Mouse (Mus musculus) midbrain, embryonic 11.5 days (tissue): ENCODE measurements at regions not wholly inside any gene's neighbourhood (a gene's known extent, or its start where the extent isn't known, plus 50 kb on each side); places are given as distances from the start of the nearest gene placed in this dataset.

Experiments
- ATAC-seq: fragments of 200-750 bp; cut with Nextera tagmentation; 2 replicates; pipeline ENCODE4 v1.8.0; 2017; ENCODE audit warnings: moderate TSS enrichment, moderate library complexity; ENCODE audit not compliant: low FRiP score
- DNase-seq: peaks from one replicate; pipeline ENCODE4 v3.0.0; 2015; ENCODE audit warnings: low spot score; ENCODE audit errors: missing footprints
- H3K27ac ChIP-seq: fragments of 300-500 bp; sonication (generic); 2 replicates; pipeline ENCODE4 v1.5.1; 2014; ENCODE audit warnings: low read depth, low read length
- H3K27me3 ChIP-seq: fragments of 300-500 bp; sonication (generic); 2 replicates; pipeline ENCODE4 v1.6.1; 2014; ENCODE audit warnings: mild to moderate bottlenecking, low read length, moderate library complexity, mixed read lengths; ENCODE audit not compliant: control insufficient read depth, insufficient read depth
- H3K36me3 ChIP-seq: fragments of 300-500 bp; sonication (generic); 2 replicates; pipeline ENCODE4 v1.6.1; 2014; ENCODE audit warnings: mild to moderate bottlenecking, low read length, moderate library complexity, mixed read lengths; ENCODE audit not compliant: control insufficient read depth, insufficient read depth
- H3K4me1 ChIP-seq: fragments of 300-500 bp; sonication (generic); 2 replicates; pipeline ENCODE4 v1.6.1; 2014; ENCODE audit warnings: low read length; ENCODE audit not compliant: control insufficient read depth, insufficient read depth
- H3K4me2 ChIP-seq: fragments of 300-500 bp; sonication (generic); 2 replicates; pipeline ENCODE4 v1.6.1; 2014; ENCODE audit warnings: mild to moderate bottlenecking, moderate library complexity
- H3K4me3 ChIP-seq: fragments of 300-500 bp; sonication (generic); 2 replicates; pipeline ENCODE4 v1.5.1; 2014; ENCODE audit warnings: low read depth, low read length
- H3K9ac ChIP-seq: fragments of 300-500 bp; sonication (generic); 2 replicates; pipeline ENCODE4 v1.6.1; 2014; ENCODE audit warnings: low read length
- H3K9me3 ChIP-seq: fragments of 300-500 bp; sonication (generic); 2 replicates; pipeline ENCODE4 v1.6.1; 2016; ENCODE audit warnings: low read length; ENCODE audit not compliant: control insufficient read depth
- WGBS: fragments of 180-500 bp; shearing (Covaris S2); extraction: QIAGEN DNeasy Blood & Tissue Kit; methylation state at CpG from one replicate; pipeline ENCODE4 v1.1.7; 2014; 5-methylcytosine and 5-hydroxymethylcytosine counted together

GRCm38 (mm10) chr16:75263903-75264302 lies 322.0 kb downstream of the Lipi start:
- Histone ChIP-seq H3K36me3 (no peaks in the 10 kb centered on the region), H3K4me3 (no peak overlapping the region), H3K27me3 (no peaks in the 10 kb centered on the region), H3K27ac (no peak overlapping the region), H3K4me1 (no peaks in the 10 kb centered on the region), H3K9me3 (no peaks in the 10 kb centered on the region), H3K4me2 (no peak overlapping the region), H3K9ac (no peak overlapping the region)
- ATAC-seq = no peak
- DNase-seq = no peak
- WGBS = 92% methylated on average over 6 of the region's 6 CpGs

GRCm38 (mm10) chr16:75254981-75255380 lies 330.9 kb downstream of the Lipi start:
- no peak overlapping the region for H3K4me2 ChIP-seq
- 95% methylated on average over 1 of the region's 1 CpGs for WGBS
- no peaks in the 10 kb centered on the region for H3K27me3 ChIP-seq
- no peak overlapping the region for H3K9ac ChIP-seq
- no peaks in the 10 kb centered on the region for H3K4me1 ChIP-seq
- ATAC-seq = no peak
- H3K9me3 ChIP-seq = no peaks in the 10 kb centered on the region
- H3K4me3 ChIP-seq = no peak overlapping the region
- H3K36me3 ChIP-seq = no peaks in the 10 kb centered on the region
- H3K27ac ChIP-seq = no peak overlapping the region
- no peak for DNase-seq

- DNase-seq = no peak
- Histone ChIP-seq H3K27ac (no peak overlapping the region), H3K9ac (no peak overlapping the region), H3K4me2 (no peak overlapping the region), H3K9me3 (no peaks in the 10 kb centered on the region), H3K4me1 (no peaks in the 10 kb centered on the region), H3K27me3 (no peaks in the 10 kb centered on the region), H3K36me3 (no peaks in the 10 kb centered on the region), H3K4me3 (no peak overlapping the region)
- 24% methylated on average over 5 of the region's 5 CpGs for WGBS
- no peak for ATAC-seq
Measured at GRCm38 (mm10) chr16:75249170-75249569, 336.7 kb downstream of the Lipi start.

DNA sequence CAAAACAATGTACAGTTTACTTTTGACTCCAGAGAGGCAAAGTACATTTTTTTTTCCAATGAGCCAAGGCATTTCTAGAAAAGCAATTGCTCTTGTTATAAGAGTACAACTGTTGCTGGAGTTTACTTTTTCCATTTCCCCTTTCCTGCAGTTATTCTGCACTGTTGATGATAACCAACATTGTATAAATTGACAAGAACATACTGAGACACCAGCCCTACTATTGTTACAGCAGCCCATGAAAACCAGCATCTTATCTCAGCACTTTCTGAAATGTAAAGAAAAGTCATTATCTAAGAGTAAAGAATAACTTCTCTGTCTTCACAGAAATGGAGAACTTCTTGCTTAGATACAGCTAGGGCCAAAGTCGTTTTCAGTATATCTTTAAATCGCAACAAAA lies 345.5 kb downstream of the Lipi start:
- Histone ChIP-seq H3K9me3 (no peaks in the 10 kb centered on the region), H3K36me3 (no peaks in the 10 kb centered on the region), H3K4me3 (no peak overlapping the region), H3K4me2 (no peak overlapping the region), H3K27me3 (no peaks in the 10 kb centered on the region), H3K4me1 (no peaks in the 10 kb centered on the region), H3K9ac (no peak overlapping the region), H3K27ac (no peak overlapping the region)
- DNase-seq = no peak
- WGBS = 81% methylated on average over 2 of the region's 2 CpGs
- no peak for ATAC-seq

DNA sequence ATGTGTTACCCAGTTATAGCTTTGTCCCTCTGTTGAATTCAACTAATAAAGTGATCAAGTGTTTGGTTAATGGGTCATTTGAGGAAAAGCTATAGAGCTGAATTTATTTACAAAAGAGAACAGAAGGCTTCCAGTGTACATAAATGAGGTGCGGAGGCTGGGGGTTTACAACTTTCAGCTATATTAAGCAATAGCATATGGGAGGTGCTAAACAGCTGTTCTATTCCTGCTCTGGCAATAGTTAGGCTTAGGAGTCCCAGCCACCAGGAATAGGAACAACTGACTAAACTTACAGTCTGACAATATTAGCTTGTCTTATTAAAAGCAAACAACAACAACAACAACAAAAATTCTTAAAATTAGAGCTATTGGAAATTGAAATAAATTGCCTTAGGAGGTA lies 353.7 kb downstream of the Lipi start:
- Histone ChIP-seq H3K36me3 (no peaks in the 10 kb centered on the region), H3K27me3 (no peaks in the 10 kb centered on the region), H3K4me3 (no peak overlapping the region), H3K4me1 (no peaks in the 10 kb centered on the region), H3K9ac (no peak overlapping the region), H3K4me2 (no peak overlapping the region), H3K27ac (no peak overlapping the region), H3K9me3 (no peaks in the 10 kb centered on the region)
- DNase-seq = no peak
- ATAC-seq = no peak
- WGBS = 85% methylated on average over 1 of the region's 1 CpGs

GRCm38 (mm10) chr16:75193404-75193803 lies 392.5 kb downstream of the Lipi start:
- Histone ChIP-seq H3K36me3 (no peaks in the 10 kb centered on the region), H3K4me3 (no peak overlapping the region), H3K4me2 (no peak overlapping the region), H3K4me1 (no peaks in the 10 kb centered on the region), H3K9me3 (no peaks in the 10 kb centered on the region), H3K27ac (no peak overlapping the region), H3K27me3 (no peaks in the 10 kb centered on the region), H3K9ac (no peak overlapping the region)
- 58% methylated on average over 2 of the region's 2 CpGs for WGBS
- no peak for DNase-seq
- no peak for ATAC-seq

DNA sequence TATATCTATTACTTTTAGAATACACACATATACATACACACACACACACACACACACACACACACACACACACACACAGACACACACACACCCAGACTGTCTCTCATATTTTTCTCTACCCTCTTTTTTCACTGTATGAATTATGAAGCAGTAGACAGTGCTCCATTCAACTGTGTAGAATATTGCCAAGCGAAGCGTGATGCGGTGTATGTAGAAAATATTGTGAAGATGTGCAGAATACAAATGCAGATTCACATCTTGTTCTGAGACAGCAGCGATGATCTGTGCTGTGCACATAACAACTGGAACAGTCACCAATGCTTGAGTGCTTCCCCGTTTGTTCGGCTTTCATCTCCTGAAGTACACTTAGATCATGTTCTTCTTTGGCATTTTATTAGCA lies 395.5 kb downstream of the Lipi start:
- Histone ChIP-seq H3K9ac (no peak overlapping the region), H3K27ac (no peak overlapping the region), H3K36me3 (no peaks in the 10 kb centered on the region), H3K27me3 (no peaks in the 10 kb centered on the region), H3K4me1 (no peaks in the 10 kb centered on the region), H3K9me3 (no peaks in the 10 kb centered on the region), H3K4me2 (no peak overlapping the region), H3K4me3 (no peak overlapping the region)
- ATAC-seq (no peak), DNase-seq (no peak)
- 96% methylated on average over 6 of the region's 6 CpGs for WGBS

DNA sequence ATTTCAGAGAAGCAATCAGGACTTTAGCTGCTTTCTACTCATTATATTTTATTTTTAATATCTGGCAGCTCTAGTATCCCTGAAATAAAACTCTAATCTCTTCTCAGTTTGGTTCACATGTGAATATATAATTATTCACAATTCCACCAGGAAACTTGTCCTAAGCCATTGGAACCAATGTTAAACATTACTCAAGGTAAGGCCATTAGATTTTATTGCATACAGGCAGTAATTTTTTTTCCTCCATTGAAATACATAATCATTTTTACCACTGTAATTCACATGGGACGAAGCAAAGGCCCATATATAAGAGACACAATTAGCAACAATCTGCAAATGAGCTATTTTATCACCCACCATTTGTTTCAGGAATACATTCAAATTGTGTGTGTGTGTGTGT lies 419.8 kb downstream of the Lipi start:
- Histone ChIP-seq H3K4me3 (no peak overlapping the region), H3K9me3 (no peaks in the 10 kb centered on the region), H3K9ac (no peak overlapping the region), H3K4me2 (no peak overlapping the region), H3K27ac (no peak overlapping the region), H3K4me1 (no peaks in the 10 kb centered on the region), H3K36me3 (no peaks in the 10 kb centered on the region), H3K27me3 (no peaks in the 10 kb centered on the region)
- DNase-seq (no peak), ATAC-seq (no peak)
- 84% methylated on average over 1 of the region's 1 CpGs for WGBS

- Histone ChIP-seq H3K27me3 (no peaks in the 10 kb centered on the region), H3K9me3 (no peaks in the 10 kb centered on the region), H3K27ac (no peak overlapping the region), H3K36me3 (no peaks in the 10 kb centered on the region), H3K4me3 (no peak overlapping the region), H3K9ac (no peak overlapping the region), H3K4me2 (no peak overlapping the region), H3K4me1 (no peaks in the 10 kb centered on the region)
- WGBS = 85% methylated on average over 6 of the region's 6 CpGs
- DNase-seq = no peak
- ATAC-seq = no peak
Measured at GRCm38 (mm10) chr16:75164969-75165726, 420.7 kb downstream of the Lipi start.
